Comparison of ENCODE assay signal across 8 mouse cellular contexts in the genomic region with DNA sequence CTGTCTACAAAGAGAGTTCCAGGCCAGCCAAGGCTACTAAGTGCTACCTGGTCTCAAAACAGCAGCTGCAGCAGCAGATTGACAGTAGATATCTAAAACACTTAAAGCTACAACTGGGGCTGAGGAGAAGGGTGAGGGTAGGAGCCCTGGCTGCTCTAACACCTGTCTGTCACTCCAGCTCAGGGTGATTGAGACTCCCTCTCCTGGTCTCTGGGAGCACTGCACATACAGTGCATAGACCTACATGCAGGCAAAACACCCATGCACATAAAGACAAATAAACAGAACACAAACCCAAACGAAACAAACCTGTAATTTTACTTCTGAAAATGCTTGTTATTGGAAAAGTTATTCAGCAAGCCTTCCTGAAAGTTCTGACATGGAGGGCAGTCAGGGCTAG.
DNase-seq lines count a peak whose midpoint lies in the region; ATAC-seq and TF ChIP-seq lines count a peak whose summit lies in the region.

No protein-coding gene starts in this region.

- H3K9ac ChIP-seq in forebrain, embryonic 11.5 days (ENCODE audit: low read length): no peak overlapping the region

- no peak for TF ChIP-seq POLR2A in testis, adult 2 months (IDR thresholded peaks at IDR 0.05; ENCODE audit: control insufficient read depth, low read depth, low read length)

- peak; percentile 32; the same call in 1 of the 2 replicates for TF ChIP-seq CTCF in testis, adult 2 months (IDR thresholded peaks at IDR 0.05; ENCODE audit: control insufficient read depth, insufficient read depth, insufficient replicate concordance, low read depth, low read length)

- no peaks in the 10 kb centered on the region for H3K9me3 ChIP-seq in forebrain, embryonic 11.5 days (ENCODE audit: control insufficient read depth, low read length)

- intact Hi-C loops in heart, postnatal 25 days (cut with DNase I): loop anchor here (5.0 kb wide), 2 partner anchors 103 to 128 kb away; no protein-coding TSS in a partner anchor

- H3K27ac ChIP-seq in testis, adult 2 months (ENCODE audit: control insufficient read depth, insufficient read depth, low read depth, low read length): no peak overlapping the region
- H3K27ac ChIP-seq in forebrain, embryonic 11.5 days (ENCODE audit: low read depth, low read length): no peak overlapping the region

- 83% methylated on average over 1 of the region's 1 CpGs for WGBS in forebrain, embryonic 11.5 days

- peak; percentile 77; the same call in 1 of the 2 replicates for ATAC-seq in frontal cortex, adult (ENCODE audit: low TSS enrichment)
- peak; percentile 82 for ATAC-seq in erythroblast, adult 5-6 weeks (replicated peaks; ENCODE audit: low FRiP score, poor library complexity, severe bottlenecking)
- no peak for ATAC-seq in forebrain, embryonic 11.5 days (replicated peaks; ENCODE audit: low FRiP score)

- H3K36me3 ChIP-seq in testis, adult 2 months (ENCODE audit: control insufficient read depth, insufficient read depth, low read length): peaks cover 9% of the 10 kb centered on the region
- H3K36me3 ChIP-seq in forebrain, embryonic 11.5 days (ENCODE audit: control insufficient read depth, insufficient read depth, low read length): peaks cover 17% of the 10 kb centered on the region; the same call in 1 of the 2 replicates

- H3K27me3 ChIP-seq in testis, adult 2 months (ENCODE audit: control insufficient read depth, insufficient read depth, low read length): no peaks in the 10 kb centered on the region
- H3K27me3 ChIP-seq in forebrain, embryonic 11.5 days (ENCODE audit: control insufficient read depth, insufficient read depth, low read length): no peaks in the 10 kb centered on the region

- DNase-seq in frontal cortex, postnatal 14 days (ENCODE audit: low spot score in 2 of 2): no peak
- DNase-seq in testis, postnatal 10 days (ENCODE audit: low spot score): no peak
- peak; percentile 10 for DNase-seq in mesoderm, embryonic 11.5 days (ENCODE audit: low read depth, low spot score)
- no peak for DNase-seq in forebrain, embryonic 11.5 days (ENCODE audit: low spot score)
- DNase-seq in heart, postnatal 25 days (ENCODE audit: low spot score): no peak

- H3K4me2 ChIP-seq in forebrain, embryonic 11.5 days (ENCODE audit: low read depth, low read length, severe bottlenecking): no peak overlapping the region

- no peak overlapping the region for H3K4me3 ChIP-seq in testis, adult 2 months (ENCODE audit: control insufficient read depth, low read depth, low read length)
- H3K4me3 ChIP-seq in forebrain, embryonic 11.5 days (ENCODE audit: low read depth, low read length): no peak overlapping the region

- H3K4me1 ChIP-seq in testis, adult 2 months (ENCODE audit: control insufficient read depth, insufficient read depth, low read length): no peaks in the 10 kb centered on the region
- no peaks in the 10 kb centered on the region for H3K4me1 ChIP-seq in forebrain, embryonic 11.5 days (replicated peaks; ENCODE audit: control insufficient read depth, insufficient read depth, low read length)
